Mouse (Mus musculus): ENCODE results near the gene Ing2. TPM values are rescaled to one million over a fixed set of nuclear protein-coding genes. Genes with fewer than 3 reads are reported as not detected.

Ing2 gene
- polyA plus RNA-seq, 1 experiment from 2014 or later = 14.4 TPM

- no peak overlapping the region for H3K9ac ChIP-seq (replicated peaks; ENCODE audit: low read length)
- H3K4me1 ChIP-seq (ENCODE audit: control insufficient read depth, insufficient read depth, low read length) = no peaks in the 10 kb centered on the region
- no peak overlapping the region for H3K4me2 ChIP-seq (ENCODE audit: low read depth, low read length)
- 86% methylated on average over 13 of the region's 13 CpGs for WGBS
- H3K27ac ChIP-seq (replicated peaks; ENCODE audit: low read depth, low read length) = no peak overlapping the region
- ATAC-seq (replicated peaks; ENCODE audit: insufficient number of reproducible peaks, low FRiP score, low TSS enrichment, low read depth) = no peak
- no peaks in the 10 kb centered on the region for H3K9me3 ChIP-seq (replicated peaks; ENCODE audit: control insufficient read depth, low read length)
- no peaks in the 10 kb centered on the region for H3K27me3 ChIP-seq (ENCODE audit: control insufficient read depth, insufficient read depth, low read length)
- DNase-seq (ENCODE audit: low spot score) = no peak
- no peaks in the 10 kb centered on the region for H3K36me3 ChIP-seq (replicated peaks; ENCODE audit: control insufficient read depth, insufficient read depth, low read depth, low read length)
- H3K4me3 ChIP-seq (ENCODE audit: low read depth, low read length) = no peak overlapping the region
Observed at GRCm38 (mm10) chr8:47651913-47652736, 23.2 kb downstream of the Ing2 start.

GRCm38 (mm10) chr8:47650853-47651252 lies 24.5 kb downstream of the Ing2 start:
- Histone ChIP-seq H3K36me3 (replicated peaks; ENCODE audit: control insufficient read depth, insufficient read depth, low read depth, low read length) (no peaks in the 10 kb centered on the region), H3K4me1 (ENCODE audit: control insufficient read depth, insufficient read depth, low read length) (no peaks in the 10 kb centered on the region), H3K9ac (replicated peaks; ENCODE audit: low read length) (no peak overlapping the region), H3K27me3 (ENCODE audit: control insufficient read depth, insufficient read depth, low read length) (no peaks in the 10 kb centered on the region), H3K4me3 (ENCODE audit: low read depth, low read length) (no peak overlapping the region), H3K27ac (replicated peaks; ENCODE audit: low read depth, low read length) (no peak overlapping the region), H3K4me2 (ENCODE audit: low read depth, low read length) (no peak overlapping the region), H3K9me3 (replicated peaks; ENCODE audit: control insufficient read depth, low read length) (no peaks in the 10 kb centered on the region)
- ATAC-seq (replicated peaks; ENCODE audit: insufficient number of reproducible peaks, low FRiP score, low TSS enrichment, low read depth) = no peak
- no peak for DNase-seq (ENCODE audit: low spot score)
- 68% methylated on average over 4 of the region's 4 CpGs for WGBS

- Histone ChIP-seq H3K27ac (replicated peaks; ENCODE audit: low read depth, low read length) (no peak overlapping the region), H3K27me3 (ENCODE audit: control insufficient read depth, insufficient read depth, low read length) (no peaks in the 10 kb centered on the region), H3K4me2 (ENCODE audit: low read depth, low read length) (no peak overlapping the region), H3K36me3 (replicated peaks; ENCODE audit: control insufficient read depth, insufficient read depth, low read depth, low read length) (no peaks in the 10 kb centered on the region), H3K9ac (replicated peaks; ENCODE audit: low read length) (no peak overlapping the region), H3K4me1 (ENCODE audit: control insufficient read depth, insufficient read depth, low read length) (no peaks in the 10 kb centered on the region), H3K9me3 (replicated peaks; ENCODE audit: control insufficient read depth, low read length) (no peaks in the 10 kb centered on the region), H3K4me3 (ENCODE audit: low read depth, low read length) (no peak overlapping the region)
- WGBS = 86% methylated on average over 9 of the region's 9 CpGs
- ATAC-seq (replicated peaks; ENCODE audit: insufficient number of reproducible peaks, low FRiP score, low TSS enrichment, low read depth) = no peak
- no peak for DNase-seq (ENCODE audit: low spot score)
Observed at GRCm38 (mm10) chr8:47649551-47649950, 25.8 kb downstream of the Ing2 start.

GRCm38 (mm10) chr8:47642514-47643064 lies 32.8 kb downstream of the Ing2 start:
- Histone ChIP-seq H3K4me3 (ENCODE audit: low read depth, low read length) (no peak overlapping the region), H3K9ac (replicated peaks; ENCODE audit: low read length) (no peak overlapping the region), H3K4me1 (ENCODE audit: control insufficient read depth, insufficient read depth, low read length) (no peaks in the 10 kb centered on the region), H3K27ac (replicated peaks; ENCODE audit: low read depth, low read length) (no peak overlapping the region), H3K36me3 (replicated peaks; ENCODE audit: control insufficient read depth, insufficient read depth, low read depth, low read length) (no peaks in the 10 kb centered on the region), H3K4me2 (ENCODE audit: low read depth, low read length) (no peak overlapping the region), H3K27me3 (ENCODE audit: control insufficient read depth, insufficient read depth, low read length) (no peaks in the 10 kb centered on the region), H3K9me3 (replicated peaks; ENCODE audit: control insufficient read depth, low read length) (no peaks in the 10 kb centered on the region)
- WGBS = 68% methylated on average over 9 of the region's 9 CpGs
- ATAC-seq (replicated peaks; ENCODE audit: insufficient number of reproducible peaks, low FRiP score, low TSS enrichment, low read depth) = no peak
- DNase-seq (ENCODE audit: low spot score) = no peak

- Histone ChIP-seq H3K9me3 (replicated peaks; ENCODE audit: control insufficient read depth, low read length) (no peaks in the 10 kb centered on the region), H3K4me2 (ENCODE audit: low read depth, low read length) (no peak overlapping the region), H3K36me3 (replicated peaks; ENCODE audit: control insufficient read depth, insufficient read depth, low read depth, low read length) (no peaks in the 10 kb centered on the region), H3K27me3 (ENCODE audit: control insufficient read depth, insufficient read depth, low read length) (no peaks in the 10 kb centered on the region), H3K27ac (replicated peaks; ENCODE audit: low read depth, low read length) (no peak overlapping the region), H3K4me3 (ENCODE audit: low read depth, low read length) (no peak overlapping the region), H3K4me1 (ENCODE audit: control insufficient read depth, insufficient read depth, low read length) (no peaks in the 10 kb centered on the region), H3K9ac (replicated peaks; ENCODE audit: low read length) (no peak overlapping the region)
- ATAC-seq (replicated peaks; ENCODE audit: insufficient number of reproducible peaks, low FRiP score, low TSS enrichment, low read depth) (no peak), DNase-seq (ENCODE audit: low spot score) (no peak)
- WGBS = 71% methylated on average over 4 of the region's 4 CpGs
Observed at GRCm38 (mm10) chr8:47637152-47637551, 38.2 kb downstream of the Ing2 start.

GRCm38 (mm10) chr8:47636032-47636431 lies 39.3 kb downstream of the Ing2 start:
- WGBS = 68% methylated on average over 3 of the region's 3 CpGs
- H3K9ac ChIP-seq (replicated peaks; ENCODE audit: low read length) = no peak overlapping the region
- no peak overlapping the region for H3K27ac ChIP-seq (replicated peaks; ENCODE audit: low read depth, low read length)
- no peaks in the 10 kb centered on the region for H3K27me3 ChIP-seq (ENCODE audit: control insufficient read depth, insufficient read depth, low read length)
- H3K4me1 ChIP-seq (ENCODE audit: control insufficient read depth, insufficient read depth, low read length) = no peaks in the 10 kb centered on the region
- no peak overlapping the region for H3K4me3 ChIP-seq (ENCODE audit: low read depth, low read length)
- no peaks in the 10 kb centered on the region for H3K36me3 ChIP-seq (replicated peaks; ENCODE audit: control insufficient read depth, insufficient read depth, low read depth, low read length)
- no peaks in the 10 kb centered on the region for H3K9me3 ChIP-seq (replicated peaks; ENCODE audit: control insufficient read depth, low read length)
- no peak for DNase-seq (ENCODE audit: low spot score)
- no peak overlapping the region for H3K4me2 ChIP-seq (ENCODE audit: low read depth, low read length)
- ATAC-seq (replicated peaks; ENCODE audit: insufficient number of reproducible peaks, low FRiP score, low TSS enrichment, low read depth) = no peak

GRCm38 (mm10) chr8:47634791-47635341 lies 40.5 kb downstream of the Ing2 start:
- Histone ChIP-seq H3K27me3 (ENCODE audit: control insufficient read depth, insufficient read depth, low read length) (no peaks in the 10 kb centered on the region), H3K9me3 (replicated peaks; ENCODE audit: control insufficient read depth, low read length) (no peaks in the 10 kb centered on the region), H3K36me3 (replicated peaks; ENCODE audit: control insufficient read depth, insufficient read depth, low read depth, low read length) (no peaks in the 10 kb centered on the region), H3K4me3 (ENCODE audit: low read depth, low read length) (no peak overlapping the region), H3K27ac (replicated peaks; ENCODE audit: low read depth, low read length) (no peak overlapping the region), H3K9ac (replicated peaks; ENCODE audit: low read length) (no peak overlapping the region), H3K4me1 (ENCODE audit: control insufficient read depth, insufficient read depth, low read length) (no peaks in the 10 kb centered on the region), H3K4me2 (ENCODE audit: low read depth, low read length) (no peak overlapping the region)
- WGBS = 49% methylated on average over 10 of the region's 10 CpGs
- no peak for DNase-seq (ENCODE audit: low spot score)
- no peak for ATAC-seq (replicated peaks; ENCODE audit: insufficient number of reproducible peaks, low FRiP score, low TSS enrichment, low read depth)

GRCm38 (mm10) chr8:47621144-47621543 lies 54.2 kb downstream of the Ing2 start:
- H3K9me3 ChIP-seq (replicated peaks; ENCODE audit: control insufficient read depth, low read length) = no peaks in the 10 kb centered on the region
- H3K27me3 ChIP-seq (ENCODE audit: control insufficient read depth, insufficient read depth, low read length) = no peaks in the 10 kb centered on the region
- H3K36me3 ChIP-seq (replicated peaks; ENCODE audit: control insufficient read depth, insufficient read depth, low read depth, low read length) = no peaks in the 10 kb centered on the region
- no peak overlapping the region for H3K4me3 ChIP-seq (ENCODE audit: low read depth, low read length)
- ATAC-seq (replicated peaks; ENCODE audit: insufficient number of reproducible peaks, low FRiP score, low TSS enrichment, low read depth) = no peak
- DNase-seq (ENCODE audit: low spot score) = no peak
- 88% methylated on average over 1 of the region's 1 CpGs for WGBS
- H3K27ac ChIP-seq (replicated peaks; ENCODE audit: low read depth, low read length) = no peak overlapping the region
- no peak overlapping the region for H3K9ac ChIP-seq (replicated peaks; ENCODE audit: low read length)
- no peaks in the 10 kb centered on the region for H3K4me1 ChIP-seq (ENCODE audit: control insufficient read depth, insufficient read depth, low read length)
- H3K4me2 ChIP-seq (ENCODE audit: low read depth, low read length) = no peak overlapping the region

Measured in embryonic facial prominence, embryonic 11.5 days (tissue).